In genomic region chr14:33632790-33633372, GRCm38 (mm10) we compare ENCODE assay signal across 8 mouse cellular contexts. TPM values are rescaled to one million over a fixed set of nuclear protein-coding genes. Genes with fewer than 3 reads are reported as not detected.
A peak's percentile ranks its signal among the peaks of the same experiment; 100 is the strongest.
DNase-seq lines count a peak whose midpoint lies in the region; ATAC-seq and TF ChIP-seq lines count a peak whose summit lies in the region.

No protein-coding gene starts in this region.

- ATAC-seq in liver, embryonic 14.5 days (ENCODE audit: insufficient read depth), result peak; percentile 78
- no peak for ATAC-seq in stomach, postnatal 0 days (ENCODE audit: low FRiP score, low TSS enrichment)
- ATAC-seq in intestine, embryonic 15.5 days, result no peak; the same call in 1 of the 2 replicates

- peak; percentile 44; the same call in 1 of the 2 replicates for TF ChIP-seq EP300 in liver, embryonic 14.5 days (IDR thresholded peaks at IDR 0.05; ENCODE audit: low read depth)
- no peak for TF ChIP-seq EP300 in stomach, postnatal 0 days (optimal IDR thresholded peaks at IDR 0.05)

- no peak for TF ChIP-seq POLR2A in kidney, adult 2 months (IDR thresholded peaks at IDR 0.05; ENCODE audit: low read depth, low read length)
- TF ChIP-seq POLR2A in brain, embryonic 14.5 days (IDR thresholded peaks at IDR 0.05; ENCODE audit: borderline replicate concordance, extremely low read depth, insufficient read depth, insufficient read length, poor library complexity, severe bottlenecking), result no peak

- no peaks in the 10 kb centered on the region for H3K9me3 ChIP-seq in liver, embryonic 14.5 days (ENCODE audit: control insufficient read depth, low read length)
- no peaks in the 10 kb centered on the region for H3K9me3 ChIP-seq in stomach, postnatal 0 days (ENCODE audit: control insufficient read depth, low read length)
- H3K9me3 ChIP-seq in intestine, embryonic 15.5 days, result no peaks in the 10 kb centered on the region

- TF ChIP-seq CTCF in kidney, adult 2 months (conservative IDR thresholded peaks at IDR 0.05; ENCODE audit: insufficient read depth, insufficient read length, low read depth, low read length), result peak; percentile 40
- peak; percentile 67; the same call in 1 of the 2 replicates for TF ChIP-seq CTCF in brain, embryonic 14.5 days (IDR thresholded peaks at IDR 0.05; ENCODE audit: borderline replicate concordance, extremely low read depth, insufficient read depth, insufficient read length)
- TF ChIP-seq CTCF in liver, embryonic 14.5 days (IDR thresholded peaks at IDR 0.05; ENCODE audit: low read depth), result peak; percentile 43
- TF ChIP-seq CTCF in stomach, postnatal 0 days (IDR thresholded peaks at IDR 0.05; ENCODE audit: low read depth), result peak; percentile 74

- WGBS in kidney, adult 2 months, result 58% methylated on average over 8 of the region's 8 CpGs
- 33% methylated on average over 8 of the region's 8 CpGs for WGBS in liver, embryonic 14.5 days (ENCODE audit: insufficient replicate concordance)
- 59% methylated on average over 8 of the region's 8 CpGs for WGBS in stomach, postnatal 0 days
- WGBS in intestine, embryonic 15.5 days, result 67% methylated on average over 8 of the region's 8 CpGs

- no peaks in the 10 kb centered on the region for H3K27me3 ChIP-seq in kidney, adult 2 months (replicated peaks; ENCODE audit: control insufficient read depth, insufficient read depth, low read length)
- no peaks in the 10 kb centered on the region for H3K27me3 ChIP-seq in liver, embryonic 14.5 days (ENCODE audit: control insufficient read depth, insufficient read depth, low read length)
- H3K27me3 ChIP-seq in stomach, postnatal 0 days (ENCODE audit: control insufficient read depth, insufficient read depth, low read length), result no peaks in the 10 kb centered on the region
- H3K27me3 ChIP-seq in intestine, embryonic 15.5 days (replicated peaks), result no peaks in the 10 kb centered on the region

- H3K9ac ChIP-seq in liver, embryonic 14.5 days (replicated peaks), result no peak overlapping the region
- H3K9ac ChIP-seq in stomach, postnatal 0 days (ENCODE audit: low read length), result no peak overlapping the region
- no peak overlapping the region for H3K9ac ChIP-seq in intestine, embryonic 15.5 days

- peak; percentile 11 for DNase-seq in kidney, adult 2 months
- no peak for DNase-seq in kidney, adult 11 months
- peak; percentile 67 for DNase-seq in brain, embryonic 14.5 days (ENCODE audit: low read depth)
- DNase-seq in frontal cortex, postnatal 25 days (ENCODE audit: low spot score in 2 of 2), result peak; percentile 5 to 17
- peak in 1 of 3 experiments; percentile 6 for DNase-seq in liver, embryonic 14.5 days (ENCODE audit: low read depth in 3 of 3, low spot score in 3 of 3)
- no peak for DNase-seq in stomach, postnatal 0 days (ENCODE audit: low spot score)
- no peak for DNase-seq in ovary, postnatal 14 days (ENCODE audit: low spot score)

- no peaks in the 10 kb centered on the region for H3K4me1 ChIP-seq in kidney, adult 2 months (ENCODE audit: control insufficient read depth, insufficient read depth, low read length)
- peaks cover 14 to 15% of the 10 kb centered on the region in 2 experiments for H3K4me1 ChIP-seq in liver, embryonic 14.5 days (replicated peaks; ENCODE audit: control insufficient read depth in 2 of 2, insufficient read depth in 2 of 2, low read length in 1 of 2)
- H3K4me1 ChIP-seq in stomach, postnatal 0 days (replicated peaks; ENCODE audit: control insufficient read depth, insufficient read depth), result no peaks in the 10 kb centered on the region
- H3K4me1 ChIP-seq in intestine, embryonic 15.5 days (replicated peaks), result no peaks in the 10 kb centered on the region

- no peak overlapping the region for H3K27ac ChIP-seq in kidney, adult 2 months (ENCODE audit: insufficient read depth, low read depth, low read length)
- H3K27ac ChIP-seq in liver, embryonic 14.5 days, result no peak overlapping the region
- no peak overlapping the region for H3K27ac ChIP-seq in stomach, postnatal 0 days (replicated peaks)
- no peak overlapping the region for H3K27ac ChIP-seq in intestine, embryonic 15.5 days

- no peak overlapping the region for H3K4me3 ChIP-seq in kidney, adult 2 months (ENCODE audit: insufficient read depth, low read depth, low read length)
- H3K4me3 ChIP-seq in liver, embryonic 14.5 days (ENCODE audit: insufficient read depth in 1 of 2, low read depth in 2 of 2, low read length in 2 of 2), result no peak overlapping the region
- no peak overlapping the region for H3K4me3 ChIP-seq in stomach, postnatal 0 days (ENCODE audit: low read depth, low read length)
- H3K4me3 ChIP-seq in intestine, embryonic 15.5 days (replicated peaks), result no peak overlapping the region

- no peak overlapping the region for H3K4me2 ChIP-seq in liver, embryonic 14.5 days (ENCODE audit: low read depth)
- no peak overlapping the region for H3K4me2 ChIP-seq in stomach, postnatal 0 days (replicated peaks; ENCODE audit: low read depth)
- H3K4me2 ChIP-seq in intestine, embryonic 15.5 days (replicated peaks), result no peak overlapping the region

- H3K36me3 ChIP-seq in kidney, adult 2 months (ENCODE audit: control insufficient read depth, insufficient read depth, low read length), result no peaks in the 10 kb centered on the region
- H3K36me3 ChIP-seq in liver, embryonic 14.5 days (replicated peaks; ENCODE audit: control insufficient read depth, insufficient read depth, low read depth), result no peaks in the 10 kb centered on the region
- no peaks in the 10 kb centered on the region for H3K36me3 ChIP-seq in stomach, postnatal 0 days (ENCODE audit: control insufficient read depth, insufficient read depth, low read length)
- no peaks in the 10 kb centered on the region for H3K36me3 ChIP-seq in intestine, embryonic 15.5 days

RNA-seq across cellular contexts. Expression of gene Ptpn20, which starts 43.9 kb away (rescaled TPM):
- polyA plus RNA-seq in kidney, adult 2 months (2012; rRNA removed), result not detected in 2 replicates
- polyA plus RNA-seq in brain, embryonic 14.5 days (2012; rRNA removed), result 0.10 and 0.11 TPM in 2 replicates
- 0.06 TPM in 2 replicates for polyA plus RNA-seq in liver, embryonic 14.5 days (2012; rRNA removed)
- polyA plus RNA-seq in liver, embryonic 14.5 days (2014; fragmentation: Nextera tagmentation; extraction: Ambion mirVana), result 0.06 and 0.10 TPM in 2 replicates
- 0.07 and 0.08 TPM in 2 replicates for polyA plus RNA-seq in stomach, postnatal 0 days (2015; fragmentation: Nextera tagmentation; extraction: Ambion mirVana)
- 0.05 and 0.15 TPM in 2 replicates for polyA plus RNA-seq in intestine, embryonic 15.5 days (2015; fragmentation: Nextera tagmentation; extraction: Ambion mirVana)

Comparison
In these comparisons a context has a peak if more than half of its experiments do, and no peak if none do; other contexts are left out.
1. DNase-seq: peak in kidney, adult 2 months (single experiment), brain, embryonic 14.5 days (single experiment) and frontal cortex, postnatal 25 days (2 of 2); none in kidney, adult 11 months (single experiment), stomach, postnatal 0 days (single experiment) and ovary, postnatal 14 days (single experiment).
2. Peak in every context shown above with its lines, with median percentiles within 50 percentile points of each other: CTCF ChIP-seq.